Mouse (Mus musculus): ENCODE results near the gene Zfp609.

Zfp609 gene

DNA sequence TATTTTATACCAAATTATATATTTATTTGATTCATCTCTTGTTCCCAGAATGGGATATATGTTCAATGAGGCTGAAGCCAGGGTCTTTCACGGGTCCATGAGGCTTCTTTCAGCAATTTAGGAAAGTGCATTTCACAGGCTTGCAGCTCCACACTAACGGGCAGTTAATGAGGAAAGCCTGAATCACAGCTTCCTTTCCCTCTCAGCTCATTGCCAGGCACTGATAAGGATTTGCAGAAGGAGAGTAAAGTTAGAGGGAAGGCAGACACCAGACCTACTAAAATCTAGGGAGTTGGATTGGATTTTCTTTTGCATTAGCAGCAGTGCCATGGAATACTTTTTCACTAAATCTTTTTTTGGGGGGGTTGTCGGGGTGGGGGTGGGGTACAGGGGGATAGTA, 69.5 kb downstream of the Zfp609 start:
- no peak for DNase-seq

DNA sequence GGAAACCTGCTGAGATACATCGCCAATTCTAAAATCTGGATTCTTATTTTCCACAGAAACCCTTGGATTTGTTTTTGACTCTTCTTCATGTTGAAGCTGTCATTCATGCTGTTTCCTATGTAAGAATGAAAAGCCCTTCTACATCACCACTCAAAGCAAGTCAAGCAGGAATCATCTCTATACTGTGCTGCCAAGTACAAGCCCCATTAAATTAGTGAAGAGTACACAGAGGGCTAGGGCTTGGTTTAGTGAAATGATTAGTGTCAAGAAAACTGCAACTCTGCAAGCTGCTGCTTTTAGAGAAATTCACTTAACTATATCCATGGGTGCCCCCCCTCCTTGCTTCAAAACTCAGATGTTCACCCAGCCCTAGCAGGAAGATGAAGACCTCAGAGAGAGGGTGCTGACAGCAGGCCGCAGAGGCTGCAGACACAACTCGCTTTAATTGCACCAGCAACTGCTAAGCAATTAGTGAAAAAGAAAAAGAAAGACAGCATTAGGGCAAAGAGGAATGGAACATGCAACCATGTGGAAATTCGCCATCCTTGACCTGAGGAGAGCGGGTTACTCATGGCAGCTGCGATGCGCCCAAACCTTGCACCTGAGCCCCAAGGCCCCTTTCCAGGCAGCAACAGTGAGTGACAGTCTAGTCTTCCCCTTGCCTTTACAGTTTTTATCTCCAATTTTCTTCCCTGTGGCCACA, 71.5 kb downstream of the Zfp609 start:
- no peak for DNase-seq

DNA sequence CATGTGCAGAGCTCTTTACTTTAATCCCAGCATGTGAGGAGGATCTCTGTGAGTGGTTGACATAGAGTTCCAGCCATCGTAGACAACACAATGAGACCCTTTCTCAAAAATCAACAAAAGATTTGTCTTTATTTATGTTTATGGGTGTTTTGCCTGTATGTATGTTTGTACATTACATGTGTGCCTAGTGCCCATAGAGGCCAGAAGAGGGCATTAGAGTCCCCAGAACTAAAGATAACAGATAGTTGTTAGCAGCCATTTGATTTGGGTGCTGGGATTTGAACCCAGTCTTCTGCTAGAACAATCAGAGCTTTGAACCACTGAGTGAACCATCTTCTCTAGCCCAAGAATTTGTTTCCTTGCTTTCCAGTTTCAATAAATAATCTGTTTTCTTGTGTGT, 72.2 kb downstream of the Zfp609 start:
- DNase-seq = no peak

DNA sequence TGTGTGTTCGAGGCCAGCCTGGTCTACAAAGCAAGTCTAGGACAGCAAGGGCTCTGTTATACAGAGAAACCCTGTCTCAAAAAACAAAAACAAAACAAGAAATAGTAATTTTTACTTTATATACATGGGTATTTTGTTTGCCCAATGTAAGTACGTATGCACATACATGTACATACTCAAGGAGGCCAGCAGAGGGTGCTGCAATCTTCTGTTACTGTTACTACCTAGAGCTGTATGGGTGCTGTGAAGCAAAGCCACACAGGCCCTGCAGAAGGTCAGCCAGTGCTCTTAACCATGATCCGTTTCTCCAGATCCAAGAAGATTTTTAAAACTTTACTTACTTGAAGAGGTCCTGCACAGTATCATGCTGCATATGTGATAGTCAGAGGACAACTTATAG, 74.7 kb downstream of the Zfp609 start:
- no peak for DNase-seq

DNA sequence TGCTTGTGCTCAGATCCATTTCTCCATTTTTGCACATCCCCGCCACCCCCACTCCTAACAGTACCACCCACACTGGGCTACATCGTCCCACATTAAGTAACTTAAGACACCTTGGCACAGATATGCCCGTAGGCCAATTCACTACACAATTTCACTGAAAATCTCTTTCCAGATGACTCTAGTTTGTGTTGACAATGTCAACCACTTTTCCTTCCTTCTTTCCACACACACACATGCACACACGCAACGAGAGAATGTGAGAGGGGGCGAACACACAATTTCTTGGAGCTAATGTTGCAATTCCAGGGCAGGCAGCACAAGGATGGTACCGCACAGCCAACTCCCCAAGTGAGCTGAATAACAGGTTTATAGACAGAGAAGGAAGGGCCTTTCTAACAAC, 75.5 kb downstream of the Zfp609 start:
- no peak for DNase-seq

DNA sequence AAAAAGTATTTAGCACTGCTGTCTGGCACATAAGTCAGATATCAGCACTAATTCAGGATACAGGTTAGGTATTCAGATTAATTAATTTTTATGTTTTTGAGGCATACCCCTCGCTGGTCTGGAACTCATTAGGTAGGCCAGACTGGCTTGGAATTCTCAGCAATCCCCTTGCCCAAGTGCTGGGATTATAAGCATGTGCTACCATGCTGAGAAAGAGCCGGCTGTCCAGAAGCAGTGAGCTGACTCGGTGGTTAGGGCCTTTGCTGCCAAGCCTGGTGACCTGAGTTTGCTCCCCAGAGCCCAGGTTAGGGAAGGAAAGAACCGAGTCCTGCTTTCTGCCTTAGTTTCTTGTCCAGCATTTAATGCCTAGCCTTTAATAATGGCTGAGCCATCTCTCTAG, 79.3 kb downstream of the Zfp609 start:
- DNase-seq = no peak

DNA sequence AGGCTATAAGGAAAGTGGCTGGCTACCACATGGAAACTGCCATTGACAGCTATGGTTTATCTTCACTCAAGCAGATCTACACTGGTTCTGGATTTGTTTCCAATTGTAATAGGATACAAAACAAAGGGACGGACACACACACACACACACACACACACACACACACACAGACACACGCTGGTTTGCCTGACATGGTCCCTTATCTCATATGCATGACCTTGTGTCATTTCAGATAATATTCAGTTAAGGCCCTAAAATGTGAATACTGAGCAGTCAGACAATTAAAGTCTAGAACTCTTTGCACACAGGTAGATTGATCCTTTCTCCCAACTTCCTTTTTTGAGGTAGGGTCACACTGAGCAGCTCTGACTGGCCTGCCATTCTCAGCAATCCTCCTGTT, 80.9 kb downstream of the Zfp609 start:
- no peak for DNase-seq

DNA sequence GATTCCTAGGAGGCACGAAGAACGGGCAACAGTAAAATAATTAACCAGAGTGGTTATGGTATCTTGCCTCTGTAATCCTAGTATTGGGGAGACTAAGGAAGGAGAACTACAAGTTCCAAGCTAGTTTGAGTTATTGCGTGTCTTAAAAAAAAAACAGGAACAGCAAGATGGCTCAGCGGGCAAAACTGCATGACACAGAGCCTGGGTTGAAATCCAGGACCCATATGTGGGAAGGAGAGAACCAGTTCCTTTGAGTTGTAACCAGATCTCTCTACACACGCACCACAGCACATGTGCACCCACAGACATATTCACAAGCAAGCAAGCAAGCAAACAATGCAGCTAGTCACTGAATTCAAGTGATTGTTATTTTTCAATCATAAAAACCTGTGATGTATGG, 81.9 kb downstream of the Zfp609 start:
- no peak for DNase-seq

DNA sequence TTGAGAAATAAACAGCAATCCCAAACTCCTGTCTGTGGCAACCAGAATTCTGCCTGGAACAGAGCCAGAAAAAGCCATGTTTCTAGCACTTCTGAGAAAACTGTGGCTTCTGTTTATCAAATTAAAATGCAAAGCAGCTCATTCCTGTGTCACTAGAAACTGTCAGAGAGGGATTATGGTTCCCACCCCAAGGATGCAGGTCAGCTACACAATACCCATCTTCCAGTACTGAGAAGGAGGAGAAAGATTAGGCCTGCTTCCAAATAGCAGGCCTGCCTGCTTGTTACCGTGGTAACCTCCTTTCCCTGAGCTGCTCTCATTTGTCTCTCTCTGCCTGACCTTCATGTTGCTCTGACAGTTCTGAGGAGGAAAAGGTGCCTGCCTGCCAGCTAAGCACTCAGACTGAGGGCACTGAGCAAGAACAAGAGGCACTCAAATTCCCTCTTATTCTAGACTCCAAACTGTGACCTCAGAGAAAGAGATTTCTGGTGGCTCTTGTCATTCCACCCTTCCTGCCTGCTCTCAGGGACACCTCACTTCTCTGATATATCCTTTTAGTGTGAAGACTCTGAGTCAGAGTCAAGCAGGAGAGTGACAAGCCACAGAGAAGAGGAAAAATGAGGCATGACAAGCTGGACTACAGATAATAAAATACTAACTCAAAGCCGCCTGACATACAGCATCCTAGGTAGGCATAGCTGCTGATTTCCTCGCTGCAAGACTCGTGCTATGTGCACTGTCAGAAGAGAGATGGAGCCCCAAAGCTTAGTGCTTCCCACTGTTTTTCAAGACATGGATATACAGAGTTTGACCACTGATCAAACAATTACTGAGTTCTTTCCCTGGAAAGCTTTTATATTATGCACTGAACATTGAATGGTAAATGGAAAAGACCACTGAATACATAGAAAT, 82.9 kb downstream of the Zfp609 start:
- DNase-seq = peak; percentile 39

DNA sequence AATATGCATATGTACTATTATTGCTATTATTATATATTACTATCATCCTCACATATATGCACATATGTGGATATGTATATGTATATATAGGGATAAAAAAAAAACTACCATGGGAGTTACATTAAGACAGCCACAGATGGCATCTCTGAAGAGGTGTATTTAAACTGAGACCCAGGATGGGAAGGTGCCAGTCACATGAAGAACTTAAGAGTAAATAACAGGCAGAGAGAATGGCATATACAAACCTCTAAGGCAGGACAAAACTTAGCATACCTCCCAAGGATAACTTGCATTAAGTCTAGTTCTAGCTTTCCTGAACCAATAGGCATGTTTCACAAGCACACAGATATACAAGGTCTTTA, 83.6 kb downstream of the Zfp609 start:
- DNase-seq = no peak

DNA sequence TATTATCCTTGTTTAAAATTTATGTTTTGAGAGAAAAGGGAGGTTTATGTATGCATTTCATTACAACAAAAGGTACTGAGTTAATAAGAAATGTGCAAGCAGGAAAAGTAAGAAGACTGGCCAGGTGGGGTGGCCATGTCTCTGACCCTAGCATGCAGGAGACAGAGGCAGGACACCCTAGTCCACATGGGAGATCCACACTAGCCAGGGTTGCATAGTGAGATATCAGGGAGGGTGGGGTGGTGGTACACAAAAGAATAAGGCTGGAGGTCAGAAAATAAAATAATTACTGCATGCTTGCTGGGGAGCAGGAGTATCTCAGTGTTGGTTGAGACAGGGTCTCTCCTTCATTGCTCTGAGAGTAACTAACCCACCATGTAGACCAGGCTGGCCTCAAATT, 84.0 kb downstream of the Zfp609 start:
- no peak for DNase-seq

DNA sequence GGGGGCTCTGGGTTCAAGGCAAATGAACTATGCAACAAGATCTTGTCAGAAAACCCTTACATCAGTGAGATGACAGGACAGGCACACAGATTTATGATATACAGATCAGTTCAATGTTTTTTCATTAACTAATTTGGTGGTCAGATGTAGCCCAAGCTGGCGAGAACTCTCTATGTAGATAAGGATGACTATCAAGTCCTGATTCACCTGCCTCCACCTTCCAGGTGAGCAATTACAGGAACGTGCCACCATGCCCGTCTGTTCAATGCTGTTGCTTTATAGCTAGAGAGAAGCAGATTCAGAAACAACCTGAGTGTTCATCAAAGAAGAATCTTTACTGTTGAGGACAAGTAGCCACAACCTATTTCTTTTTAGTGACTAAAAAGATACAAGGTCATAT, 84.6 kb downstream of the Zfp609 start:
- no peak for DNase-seq

DNA sequence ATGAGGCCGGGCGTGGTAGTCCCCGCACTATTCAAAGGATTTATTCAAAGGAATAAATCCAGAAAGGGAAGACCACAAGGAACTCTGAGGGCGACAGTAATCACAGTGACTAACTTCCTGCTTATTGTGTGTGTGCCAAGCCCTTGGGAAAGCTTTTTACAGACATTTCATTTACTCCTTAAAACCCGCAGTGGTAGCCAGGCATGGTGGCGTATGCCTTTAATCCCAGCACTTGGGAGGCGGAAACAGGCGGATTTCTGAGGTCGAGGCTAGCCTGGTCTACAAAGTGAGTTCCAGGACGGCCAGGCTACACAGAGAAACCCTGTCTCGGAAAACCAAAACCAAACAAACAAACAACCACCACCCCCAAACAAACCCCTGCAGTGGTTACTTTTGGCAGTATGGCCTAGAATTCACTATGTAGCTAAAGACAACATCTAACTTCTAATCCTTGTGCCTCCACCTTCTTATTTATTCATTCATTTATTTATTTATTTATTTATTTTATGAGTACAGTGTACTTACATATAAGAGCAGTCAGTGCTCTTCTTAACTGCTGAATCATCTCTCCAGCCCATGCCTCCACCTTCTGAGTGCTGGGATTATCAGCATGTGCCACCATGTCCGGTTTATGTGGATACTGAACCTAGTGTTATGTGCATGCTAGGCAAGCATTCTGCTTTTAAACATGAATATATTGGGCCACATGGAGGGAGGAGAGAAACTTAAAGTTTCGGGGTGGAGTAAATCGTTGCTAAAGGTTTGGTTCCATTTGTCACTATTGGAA, 86.1 kb downstream of the Zfp609 start:
- no peak for DNase-seq

DNA sequence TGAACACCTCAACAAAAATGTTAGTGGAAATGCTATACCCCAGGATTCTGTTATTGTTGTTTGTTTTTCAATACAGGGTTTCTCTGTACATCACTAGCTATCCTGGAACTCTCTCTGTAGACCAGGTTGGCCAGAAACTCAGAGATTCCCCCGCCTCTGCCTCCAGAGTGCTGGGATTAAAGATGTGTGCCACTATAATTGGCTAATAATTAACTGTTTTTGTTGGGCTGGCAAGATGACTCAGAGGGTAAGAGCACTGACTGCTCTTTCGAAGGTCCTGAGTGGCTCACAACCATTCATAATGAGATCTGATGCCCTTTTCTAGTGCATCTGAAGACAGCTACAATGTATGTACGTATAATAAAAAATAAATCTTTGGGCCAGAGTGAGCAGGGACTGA, 92.4 kb downstream of the Zfp609 start:
- no peak for DNase-seq

DNA sequence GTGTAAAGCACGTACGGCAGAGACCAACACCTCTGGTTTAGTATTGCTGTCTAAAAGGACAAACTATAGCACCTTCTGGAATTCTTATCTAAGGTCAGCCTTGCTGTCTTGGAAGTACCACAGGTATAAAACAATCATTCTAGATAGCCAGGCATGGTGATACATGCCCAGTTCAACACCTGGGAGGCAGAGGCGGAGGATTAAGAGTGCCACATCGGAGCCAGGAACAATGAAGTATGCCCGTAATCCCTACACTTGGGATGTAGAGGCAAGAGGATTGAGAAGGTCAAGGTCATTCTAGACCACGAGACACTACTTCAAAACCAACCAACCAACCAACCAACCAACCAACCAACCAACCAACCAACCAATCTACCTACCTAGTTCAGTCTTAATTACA, 98.8 kb downstream of the Zfp609 start:
- DNase-seq = no peak

DNA sequence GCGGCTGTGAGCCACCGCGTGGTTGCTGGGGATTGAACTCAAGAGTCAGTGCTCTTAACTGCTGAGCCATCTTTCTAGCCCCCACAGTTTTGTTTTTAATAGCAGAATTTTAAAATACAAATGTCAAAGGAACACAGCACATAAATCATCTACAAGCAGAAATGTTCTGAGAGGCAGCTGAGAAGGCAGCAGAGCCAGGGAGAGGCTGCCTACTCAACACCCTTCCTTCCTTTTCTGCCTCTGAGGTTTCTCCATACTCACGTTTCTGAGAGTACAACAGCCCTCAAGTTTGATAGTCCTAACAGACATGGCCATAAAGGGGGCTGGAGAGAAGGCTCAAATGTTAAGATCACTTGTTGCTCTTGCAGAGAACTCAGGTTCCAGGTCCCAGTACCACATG, 99.9 kb downstream of the Zfp609 start:
- no peak for DNase-seq

DNA sequence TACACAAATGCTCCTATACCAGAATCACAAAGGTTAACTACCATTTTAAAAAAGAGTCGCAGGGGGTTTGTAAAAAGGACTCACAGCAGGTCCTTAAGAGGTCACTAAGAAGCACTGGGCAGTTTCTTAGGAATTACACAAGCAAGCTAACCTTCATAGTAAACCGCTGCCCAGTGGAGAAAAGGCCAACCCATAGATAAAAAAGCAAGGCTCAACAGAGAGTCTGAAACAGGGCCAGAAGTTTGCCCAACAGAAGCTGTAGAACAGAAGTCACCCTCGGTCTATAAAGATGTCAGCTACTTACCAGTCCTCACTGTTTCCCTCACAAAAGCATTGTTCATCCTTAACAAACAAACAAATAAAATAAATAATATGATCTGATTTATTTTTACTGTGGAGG, 100.9 kb downstream of the Zfp609 start:
- DNase-seq = no peak

DNA sequence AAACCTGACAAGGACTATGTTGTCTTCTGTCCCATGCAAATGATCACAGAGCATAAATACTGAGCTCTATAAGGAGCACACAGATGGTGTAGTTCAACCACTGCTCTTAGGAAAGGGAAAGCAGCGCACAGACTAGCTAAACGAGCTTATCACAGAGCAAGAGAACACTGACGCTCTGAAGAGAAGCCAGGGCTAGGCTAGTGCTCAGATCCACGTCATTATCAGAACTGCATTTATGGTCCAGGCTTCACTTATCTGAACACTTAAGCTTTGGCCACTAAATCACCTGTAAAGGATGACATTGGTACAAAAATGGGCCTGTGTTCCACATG, 102.1 kb downstream of the Zfp609 start:
- no peak for DNase-seq

DNA sequence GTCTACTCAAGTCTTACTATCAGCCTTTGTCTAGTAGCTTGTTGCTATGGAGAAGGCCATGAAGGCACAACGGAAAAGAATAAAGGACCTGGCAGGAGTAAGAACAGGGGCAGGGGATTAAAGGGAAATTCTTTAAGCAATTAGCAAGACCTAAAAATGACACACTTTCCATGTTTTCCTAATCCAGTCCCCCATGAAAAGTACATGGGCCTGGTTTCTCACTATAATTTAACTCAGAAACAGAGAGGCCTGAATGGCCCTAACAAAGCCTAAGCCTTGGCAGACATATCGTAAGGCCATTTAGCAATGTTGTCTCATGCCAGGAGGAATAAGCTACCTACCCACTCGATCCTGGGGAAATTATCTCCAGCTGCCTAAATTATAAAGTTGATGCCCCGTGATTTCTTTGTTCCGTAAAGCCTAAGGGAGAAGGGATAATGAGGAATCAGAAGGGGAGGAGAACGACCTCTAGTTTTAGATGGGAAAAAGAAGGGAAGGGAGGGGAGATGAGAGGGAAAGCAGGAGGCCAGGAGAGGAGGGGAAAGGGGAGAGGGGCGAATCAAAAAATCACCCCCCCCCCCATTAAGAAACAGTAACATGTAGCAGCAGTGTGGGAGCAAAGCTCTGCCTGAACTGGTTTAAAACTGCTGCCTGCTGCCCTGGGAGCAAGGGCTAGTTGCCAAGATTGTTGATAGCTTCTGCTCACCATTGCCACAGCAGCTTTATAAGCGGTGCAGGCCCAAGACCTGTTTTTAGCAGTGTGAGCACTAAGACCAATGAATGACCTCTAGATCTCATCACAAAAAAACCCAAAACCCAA, 102.7 kb downstream of the Zfp609 start:
- no peak for DNase-seq

DNA sequence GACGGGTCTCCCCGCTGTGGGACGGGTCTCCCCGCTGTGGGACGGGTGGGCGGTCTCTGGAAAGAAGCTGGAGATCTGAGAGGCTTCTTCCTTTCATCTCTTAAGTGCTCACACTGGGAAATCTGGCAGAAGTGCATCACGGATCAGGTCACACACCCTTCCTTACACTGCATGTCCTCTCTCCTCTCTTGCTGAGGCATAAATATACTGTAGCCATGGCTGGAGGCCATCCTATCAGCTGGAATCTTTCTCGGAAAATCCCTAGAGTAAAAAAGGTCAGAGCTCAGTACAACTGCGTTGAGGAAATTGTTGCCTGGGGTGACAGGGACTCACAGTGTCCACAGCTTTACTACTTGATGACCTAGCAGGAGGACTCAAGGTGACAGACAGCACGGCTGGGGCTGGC, 106.2 kb downstream of the Zfp609 start:
- no peak for DNase-seq

DNA sequence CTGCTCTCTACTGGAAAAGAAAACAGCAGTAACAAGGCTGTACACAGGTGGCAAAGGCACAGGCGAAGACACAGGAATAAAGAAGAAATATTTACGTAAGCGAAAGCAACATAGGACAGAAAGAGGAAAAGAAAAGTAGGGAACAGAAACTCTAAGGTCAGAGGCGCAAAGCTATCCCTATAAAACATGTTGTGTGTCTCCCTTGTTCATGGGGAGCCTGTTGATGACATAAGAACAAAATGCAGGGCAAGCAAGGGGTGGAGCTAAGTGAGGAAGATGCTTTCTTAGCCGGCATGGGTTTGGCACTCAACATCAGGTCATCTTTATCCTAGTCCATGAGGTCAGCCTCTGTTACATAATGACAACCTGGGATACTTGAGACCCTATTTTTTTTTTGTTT, 109.2 kb downstream of the Zfp609 start:
- no peak for DNase-seq

DNA sequence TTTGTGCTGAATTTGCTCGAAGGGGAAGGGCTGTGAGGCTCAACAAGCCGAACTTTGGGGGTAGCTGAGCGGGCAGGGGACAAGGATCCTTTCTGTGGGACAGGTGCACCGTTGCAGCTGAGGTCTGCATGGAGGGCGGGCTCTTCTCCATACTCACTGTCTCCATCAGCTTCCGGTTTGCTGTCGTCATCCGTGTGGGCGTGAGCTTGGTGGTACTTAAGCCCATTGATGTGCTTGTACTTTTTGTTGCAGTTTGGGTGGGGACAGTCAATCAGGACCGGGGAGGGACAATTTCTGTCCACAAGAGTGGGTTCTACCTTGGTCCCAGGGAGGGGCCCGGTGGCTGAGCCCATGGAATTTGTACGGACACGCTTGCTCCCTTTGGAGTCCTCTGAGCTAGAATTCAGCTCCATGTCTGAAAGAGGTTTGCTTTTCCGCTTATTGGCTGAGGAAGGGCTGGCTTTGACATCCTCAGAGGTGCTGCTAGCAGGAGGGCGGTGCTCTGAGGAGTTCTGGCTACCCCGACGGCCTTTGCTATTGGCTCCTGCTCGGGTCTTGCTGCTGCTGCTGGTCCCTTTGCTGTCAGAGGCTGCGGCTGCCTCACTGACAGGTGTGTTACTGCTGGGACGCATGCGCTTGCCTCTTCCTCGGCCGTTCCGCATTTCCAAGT, 123.3 kb downstream of the Zfp609 start:
- DNase-seq = no peak

DNA sequence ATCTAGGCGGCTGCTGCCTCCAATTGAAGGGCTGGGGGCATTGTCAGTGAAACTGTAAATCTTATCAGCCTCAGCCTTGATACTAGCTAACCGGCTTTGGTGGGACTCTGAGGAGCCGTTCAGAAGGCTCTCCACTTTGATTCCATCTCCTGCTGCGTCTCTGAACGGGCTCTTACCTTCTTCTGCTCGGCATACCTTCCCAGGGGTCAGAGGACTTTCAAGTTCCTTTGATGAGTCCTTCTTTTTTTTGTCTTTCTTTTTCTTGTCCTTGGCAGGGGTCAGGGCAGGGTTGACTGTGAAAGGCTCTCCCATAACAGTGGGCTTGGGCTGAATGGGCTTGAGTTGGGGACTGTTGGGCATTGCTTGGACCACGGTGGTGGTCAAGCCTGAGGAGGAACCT, 124.1 kb downstream of the Zfp609 start:
- DNase-seq = no peak

All from right cerebral cortex, postnatal 14 days (tissue).